Mouse (Mus musculus): Measurements from ENCODE around the gene Acot4. TPM values are rescaled to one million over a fixed set of nuclear protein-coding genes. Genes with fewer than 3 reads are reported as not detected.
"Not testable (repeated sequence)": the region's sequence is repeated elsewhere in the genome, so short reads cannot be mapped to it uniquely, and the experiment has no call there.

Gene Acot4
- polyA plus RNA-seq (2015; fragmentation: Nextera tagmentation; extraction: Ambion mirVana), result 0.54 and 0.68 TPM in 2 replicates

DNA sequence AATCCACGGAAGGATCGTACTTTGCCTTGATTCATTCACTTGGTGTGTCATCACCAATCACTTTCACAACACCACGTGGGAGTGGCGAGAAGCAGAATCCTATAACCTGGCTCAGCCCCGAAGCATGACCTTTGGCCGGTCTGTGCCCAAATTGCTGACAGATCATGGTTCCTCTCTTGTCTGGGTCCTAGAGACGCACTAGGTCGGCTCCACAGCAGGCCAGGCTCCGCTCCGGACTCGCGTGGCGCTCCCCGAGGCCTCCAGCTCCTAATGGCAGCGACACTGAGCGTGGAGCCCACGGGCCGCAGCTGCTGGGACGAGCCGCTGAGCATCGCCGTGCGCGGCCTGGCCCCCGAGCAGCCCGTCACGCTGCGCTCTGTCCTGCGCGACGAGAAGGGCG is at the start of gene Acot4:
Gene Acot4, plus strand, starts transcription at position 139 of the 400 bp plus-strand sequence.
- Histone ChIP-seq H3K4me3 (ENCODE audit: low read length) (peak within 1 kb of the TSS; percentile 50), H3K9ac (ENCODE audit: low read depth, low read length) (peak within 1 kb of the TSS; percentile 68), H3K4me2 (ENCODE audit: low read length) (peak within 1 kb of the TSS; percentile 75)
- peak; percentile 67 for ATAC-seq
- not testable (repeated sequence) for H3K36me3 ChIP-seq (ENCODE audit: control insufficient read depth, insufficient read depth, low read length); H3K9me3 ChIP-seq (ENCODE audit: control insufficient read depth, low read length); H3K27me3 ChIP-seq (replicated peaks; ENCODE audit: control insufficient read depth, insufficient read depth, low read length); H3K4me1 ChIP-seq (ENCODE audit: control insufficient read depth, insufficient read depth, low read depth, low read length); H3K27ac ChIP-seq (ENCODE audit: low read depth, low read length)
- WGBS, result 12% methylated on average over 18 of the region's 32 CpGs

DNA sequence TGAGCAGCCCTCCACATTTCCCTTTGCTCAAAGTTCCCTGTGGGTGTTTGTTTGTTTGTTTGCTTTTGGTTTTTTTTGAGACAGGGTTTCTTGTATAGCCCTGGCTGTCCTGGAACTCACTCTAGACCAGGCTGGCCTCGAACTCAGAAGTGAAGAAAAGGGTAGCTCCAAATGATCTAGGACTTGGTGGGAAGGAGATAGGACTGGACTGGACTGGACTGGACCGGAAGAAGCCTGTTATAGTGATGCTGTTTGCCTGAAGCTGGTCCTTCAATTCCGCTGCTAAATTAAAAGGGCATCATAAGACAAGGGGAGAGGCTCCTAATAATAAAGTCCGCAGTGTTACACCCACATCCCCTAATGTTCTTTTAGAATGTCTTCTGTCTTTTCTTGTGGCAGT is 49.7 kb upstream of the Acot4 start:
- Histone ChIP-seq H3K4me2 (ENCODE audit: low read length) (peak overlapping the region; percentile 53), H3K36me3 (ENCODE audit: control insufficient read depth, insufficient read depth, low read length) (no peaks in the 10 kb centered on the region), H3K9ac (ENCODE audit: low read depth, low read length) (peak overlapping the region; percentile 84), H3K27ac (ENCODE audit: low read depth, low read length) (peak overlapping the region; percentile 92), H3K4me1 (ENCODE audit: control insufficient read depth, insufficient read depth, low read depth, low read length) (peaks cover 4% of the 10 kb centered on the region), H3K9me3 (ENCODE audit: control insufficient read depth, low read length) (no peaks in the 10 kb centered on the region), H3K4me3 (ENCODE audit: low read length) (peak overlapping the region; percentile 71), H3K27me3 (replicated peaks; ENCODE audit: control insufficient read depth, insufficient read depth, low read length) (no peaks in the 10 kb centered on the region)
- 66% methylated on average over 4 of the region's 4 CpGs for WGBS
- no peak for ATAC-seq

DNA sequence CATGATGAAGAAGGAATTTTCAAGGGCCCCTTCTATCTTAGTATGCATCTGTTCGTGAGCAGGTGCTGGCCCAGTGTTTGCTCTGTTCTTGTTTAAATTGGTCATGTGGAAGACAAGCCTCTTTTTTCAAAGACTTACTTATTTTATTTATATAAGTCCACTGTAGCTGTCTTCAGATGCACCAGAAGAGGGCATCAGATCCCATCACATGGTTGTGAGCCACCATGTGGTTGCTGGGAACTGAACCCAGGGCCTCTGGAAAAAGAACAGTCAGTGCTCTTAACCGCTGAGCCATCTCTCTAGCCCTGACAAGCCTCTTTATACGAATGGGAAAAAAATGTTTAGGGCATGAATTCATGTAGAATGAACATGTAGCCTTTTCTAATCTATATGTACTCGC is 48.8 kb upstream of the Acot4 start:
- Histone ChIP-seq H3K4me3 (ENCODE audit: low read length) (no peak overlapping the region), H3K4me2 (ENCODE audit: low read length) (no peak overlapping the region)
- 97% methylated on average over 4 of the region's 4 CpGs for WGBS

DNA sequence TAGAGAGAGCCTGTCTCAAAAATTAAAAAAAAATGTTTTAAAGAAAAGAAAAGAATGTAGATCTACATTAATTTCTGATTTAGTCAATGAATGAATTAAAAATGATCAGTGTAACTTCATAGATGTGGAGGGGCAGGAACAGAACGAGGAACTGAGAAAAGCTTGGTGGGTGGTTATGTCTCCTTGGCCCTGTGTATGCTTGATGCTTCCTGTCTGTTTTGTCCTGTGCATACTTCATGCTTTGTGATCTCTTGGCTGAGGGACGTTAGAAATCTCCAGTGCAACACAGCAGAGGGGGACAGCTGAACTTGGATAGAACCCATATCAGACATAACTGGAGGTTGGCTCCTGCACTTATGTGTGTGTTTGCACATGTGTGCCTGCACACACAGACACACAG is 41.0 kb upstream of the Acot4 start:
- WGBS, result 51% methylated on average over 2 of the region's 2 CpGs
- no peaks in the 10 kb centered on the region for H3K4me1 ChIP-seq (ENCODE audit: control insufficient read depth, insufficient read depth, low read depth, low read length)
- H3K9me3 ChIP-seq (ENCODE audit: control insufficient read depth, low read length), result peaks cover 6% of the 10 kb centered on the region
- H3K27me3 ChIP-seq (replicated peaks; ENCODE audit: control insufficient read depth, insufficient read depth, low read length), result no peaks in the 10 kb centered on the region
- H3K36me3 ChIP-seq (ENCODE audit: control insufficient read depth, insufficient read depth, low read length), result no peaks in the 10 kb centered on the region
- no peak overlapping the region for H3K9ac ChIP-seq (ENCODE audit: low read depth, low read length)
- ATAC-seq, result no peak
- no peak overlapping the region for H3K27ac ChIP-seq (ENCODE audit: low read depth, low read length)
- no peak overlapping the region for H3K4me3 ChIP-seq (ENCODE audit: low read length)
- H3K4me2 ChIP-seq (ENCODE audit: low read length), result no peak overlapping the region

More for the DNA sequence above, 48.8 kb upstream of the Acot4 start:
- Histone ChIP-seq H3K9ac (ENCODE audit: low read depth, low read length) (no peak overlapping the region), H3K27me3 (replicated peaks; ENCODE audit: control insufficient read depth, insufficient read depth, low read length) (no peaks in the 10 kb centered on the region), H3K4me1 (ENCODE audit: control insufficient read depth, insufficient read depth, low read depth, low read length) (peaks cover 4% of the 10 kb centered on the region), H3K36me3 (ENCODE audit: control insufficient read depth, insufficient read depth, low read length) (no peaks in the 10 kb centered on the region), H3K9me3 (ENCODE audit: control insufficient read depth, low read length) (no peaks in the 10 kb centered on the region), H3K27ac (ENCODE audit: low read depth, low read length) (no peak overlapping the region)
- ATAC-seq, result no peak

DNA sequence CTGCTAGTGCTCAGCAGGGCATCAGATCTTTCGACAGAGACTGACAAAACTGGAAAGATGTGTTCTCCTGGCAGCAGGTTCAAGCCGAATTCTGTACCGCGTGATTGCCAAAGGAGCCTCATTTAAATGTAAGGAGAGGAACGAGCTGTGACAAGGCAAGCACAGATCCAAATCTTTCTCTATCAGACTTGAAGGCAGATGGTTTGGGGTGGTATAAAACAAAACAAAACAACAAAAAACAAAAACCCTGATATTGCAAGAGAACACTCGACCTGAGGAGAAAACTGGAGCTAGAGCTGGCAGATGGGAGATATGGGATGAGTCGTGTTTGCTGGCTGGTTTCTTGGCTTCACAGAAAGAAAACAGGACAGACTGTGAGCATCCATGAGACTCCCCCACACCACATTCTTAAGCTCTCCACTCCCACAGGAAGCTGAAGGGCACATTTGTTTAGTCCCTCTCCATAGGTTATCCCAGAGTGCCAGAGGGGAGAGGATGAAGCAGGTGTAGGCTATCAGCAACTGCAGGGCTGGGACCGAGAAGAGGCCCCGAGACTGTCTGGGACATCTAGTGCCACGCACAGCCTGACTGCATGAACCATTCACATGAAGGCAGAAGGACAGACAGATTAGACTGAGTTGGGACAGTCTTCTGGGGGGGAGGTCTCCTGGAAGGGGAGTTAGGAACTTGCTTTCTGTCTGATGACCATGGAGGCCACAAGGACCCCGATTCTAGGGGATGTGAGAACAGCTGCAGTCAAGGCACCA is 39.7 kb upstream of the Acot4 start:
- ATAC-seq, result no peak
- Histone ChIP-seq H3K4me1 (ENCODE audit: control insufficient read depth, insufficient read depth, low read depth, low read length) (no peaks in the 10 kb centered on the region), H3K27me3 (replicated peaks; ENCODE audit: control insufficient read depth, insufficient read depth, low read length) (no peaks in the 10 kb centered on the region), H3K9me3 (ENCODE audit: control insufficient read depth, low read length) (peaks cover 7% of the 10 kb centered on the region), H3K4me3 (ENCODE audit: low read length) (no peak overlapping the region), H3K4me2 (ENCODE audit: low read length) (no peak overlapping the region), H3K9ac (ENCODE audit: low read depth, low read length) (no peak overlapping the region), H3K27ac (ENCODE audit: low read depth, low read length) (0 out of 2 replicates have a peak overlapping the region, but pooled peaks have one; percentile 29), H3K36me3 (ENCODE audit: control insufficient read depth, insufficient read depth, low read length) (no peaks in the 10 kb centered on the region)
- 54% methylated on average over 11 of the region's 11 CpGs for WGBS

DNA sequence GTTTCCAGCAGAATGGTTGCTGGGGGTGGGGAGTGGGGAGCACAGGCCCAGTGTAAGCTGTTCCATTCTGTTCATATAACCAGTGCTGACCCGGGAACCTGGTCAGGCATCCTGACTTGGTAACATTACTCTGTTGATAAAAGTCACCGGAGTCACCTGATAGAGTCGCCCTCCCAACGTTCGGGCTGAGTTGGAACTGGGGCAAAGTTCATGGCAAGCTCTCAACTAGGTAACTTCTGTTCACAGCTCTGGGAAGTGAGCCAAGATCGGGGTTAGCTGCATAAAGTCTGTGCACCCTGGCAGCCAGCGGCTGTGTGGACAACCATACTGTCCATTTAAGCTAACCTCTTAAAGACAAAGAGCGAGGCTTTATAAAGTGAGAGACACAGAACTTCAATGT is 38.9 kb upstream of the Acot4 start:
- H3K4me2 ChIP-seq (ENCODE audit: low read length); H3K4me1 ChIP-seq (ENCODE audit: control insufficient read depth, insufficient read depth, low read depth, low read length); H3K27me3 ChIP-seq (replicated peaks; ENCODE audit: control insufficient read depth, insufficient read depth, low read length); H3K9me3 ChIP-seq (ENCODE audit: control insufficient read depth, low read length); H3K9ac ChIP-seq (ENCODE audit: low read depth, low read length); H3K4me3 ChIP-seq (ENCODE audit: low read length); H3K36me3 ChIP-seq (ENCODE audit: control insufficient read depth, insufficient read depth, low read length); H3K27ac ChIP-seq (ENCODE audit: low read depth, low read length): not testable (repeated sequence)
- peak; percentile 45; the same call in 1 of the 2 replicates for ATAC-seq
- 57% methylated on average over 8 of the region's 8 CpGs for WGBS

DNA sequence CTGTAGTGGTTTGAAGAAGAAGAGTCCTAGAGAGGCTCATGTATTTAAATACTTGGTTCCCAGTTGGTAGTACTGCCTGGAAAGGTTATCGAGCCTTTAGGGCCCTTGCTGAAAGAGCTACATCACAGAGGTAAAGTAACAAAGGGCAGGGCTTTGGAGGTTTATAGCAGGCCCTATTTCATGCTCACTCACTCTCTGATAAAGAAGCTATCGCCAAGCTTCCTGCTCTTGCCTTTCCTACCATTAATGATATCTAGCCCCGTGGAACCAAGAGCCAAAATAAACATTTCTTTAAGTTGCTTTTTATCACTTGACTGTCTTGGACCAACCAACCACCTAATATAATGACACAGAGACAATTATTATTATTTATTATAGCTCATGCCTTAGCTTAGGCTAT is 37.8 kb upstream of the Acot4 start:
- H3K4me2 ChIP-seq (ENCODE audit: low read length), result no peak overlapping the region
- H3K9ac ChIP-seq (ENCODE audit: low read depth, low read length), result no peak overlapping the region
- no peak overlapping the region for H3K27ac ChIP-seq (ENCODE audit: low read depth, low read length)
- H3K4me1 ChIP-seq (ENCODE audit: control insufficient read depth, insufficient read depth, low read depth, low read length), result no peaks in the 10 kb centered on the region
- H3K9me3 ChIP-seq (ENCODE audit: control insufficient read depth, low read length), result peaks cover 7% of the 10 kb centered on the region
- WGBS, result 79% methylated on average over 3 of the region's 3 CpGs
- no peak overlapping the region for H3K4me3 ChIP-seq (ENCODE audit: low read length)
- no peaks in the 10 kb centered on the region for H3K27me3 ChIP-seq (replicated peaks; ENCODE audit: control insufficient read depth, insufficient read depth, low read length)
- no peak for ATAC-seq
- no peaks in the 10 kb centered on the region for H3K36me3 ChIP-seq (ENCODE audit: control insufficient read depth, insufficient read depth, low read length)

DNA sequence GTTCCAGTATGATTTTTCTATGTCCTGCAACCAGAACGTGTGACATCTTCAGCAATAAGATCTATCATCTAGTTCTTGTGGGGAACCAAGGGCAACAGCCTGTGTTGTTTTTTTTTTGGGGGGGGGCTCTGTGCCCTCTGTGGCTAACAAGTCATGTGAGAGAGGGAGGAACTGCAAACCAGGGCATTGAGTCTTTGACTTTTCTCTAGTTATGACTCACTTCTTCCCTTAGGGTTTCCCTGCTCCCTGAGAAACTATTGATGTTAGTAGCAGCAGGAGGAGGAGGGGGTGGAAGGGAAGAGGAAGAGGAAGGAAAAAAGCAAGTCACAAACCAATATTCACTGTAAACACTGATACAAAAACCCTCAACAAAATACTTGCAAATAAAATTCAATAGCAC is 34.3 kb upstream of the Acot4 start:
- 92% methylated on average over 1 of the region's 1 CpGs for WGBS
- H3K4me2 ChIP-seq (ENCODE audit: low read length), result no peak overlapping the region
- H3K27me3 ChIP-seq (replicated peaks; ENCODE audit: control insufficient read depth, insufficient read depth, low read length), result no peaks in the 10 kb centered on the region
- H3K9me3 ChIP-seq (ENCODE audit: control insufficient read depth, low read length), result peaks cover 7% of the 10 kb centered on the region
- no peak overlapping the region for H3K27ac ChIP-seq (ENCODE audit: low read depth, low read length)
- ATAC-seq, result no peak
- no peaks in the 10 kb centered on the region for H3K4me1 ChIP-seq (ENCODE audit: control insufficient read depth, insufficient read depth, low read depth, low read length)
- no peak overlapping the region for H3K9ac ChIP-seq (ENCODE audit: low read depth, low read length)
- no peaks in the 10 kb centered on the region for H3K36me3 ChIP-seq (ENCODE audit: control insufficient read depth, insufficient read depth, low read length)
- H3K4me3 ChIP-seq (ENCODE audit: low read length), result no peak overlapping the region

DNA sequence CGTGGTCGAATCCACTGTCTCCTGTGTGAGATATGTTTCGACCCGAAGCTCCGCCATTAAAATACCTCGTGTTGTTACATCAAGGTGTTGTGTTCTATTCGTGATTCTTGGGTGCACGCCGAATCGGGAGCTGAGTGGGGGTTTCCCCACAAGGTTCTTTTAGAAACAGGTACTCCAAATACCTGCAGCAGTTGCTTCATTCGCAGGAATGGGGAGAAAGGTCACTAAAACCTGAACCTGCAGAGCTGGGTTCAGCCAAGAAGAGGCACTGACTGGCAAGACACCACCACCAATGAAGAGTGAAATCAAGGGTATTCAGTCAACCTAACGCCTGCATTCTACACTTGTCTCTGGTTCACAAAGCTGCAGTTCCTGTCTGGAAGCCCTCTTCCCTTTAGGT is 29.9 kb upstream of the Acot4 start:
- Histone ChIP-seq H3K4me1 (ENCODE audit: control insufficient read depth, insufficient read depth, low read depth, low read length) (peaks cover 8% of the 10 kb centered on the region), H3K27me3 (replicated peaks; ENCODE audit: control insufficient read depth, insufficient read depth, low read length) (no peaks in the 10 kb centered on the region), H3K27ac (ENCODE audit: low read depth, low read length) (peak overlapping the region; percentile 40), H3K9me3 (ENCODE audit: control insufficient read depth, low read length) (no peaks in the 10 kb centered on the region), H3K9ac (ENCODE audit: low read depth, low read length) (no peak overlapping the region), H3K36me3 (ENCODE audit: control insufficient read depth, insufficient read depth, low read length) (no peaks in the 10 kb centered on the region), H3K4me2 (ENCODE audit: low read length) (peak overlapping the region; percentile 61), H3K4me3 (ENCODE audit: low read length) (no peak overlapping the region)
- 81% methylated on average over 12 of the region's 12 CpGs for WGBS
- ATAC-seq, result no peak

Measured in hindbrain, embryonic 16.5 days (tissue).